Mouse (Mus musculus) left cerebral cortex, postnatal 4 days (tissue): ENCODE data around the gene Apbb1ip. TPM values are rescaled to one million over a fixed set of nuclear protein-coding genes. Genes with fewer than 3 reads are reported as not detected.
A peak's percentile ranks its signal among the peaks of the same experiment; 100 is the strongest.

ENCODE experiments used
- DNase-seq: peaks from one replicate; pipeline ENCODE4 v3.0.0-alpha.2; 2022
- intact Hi-C: fragments of 180-260 bp; cut with DNase I; formaldehyde crosslinking; loops from one replicate; pipeline ENCODE4 v1.15.1; 2025
- total RNA-seq, 2 experiments: library from RNA; stranded (reverse); gene quantifications; 2 replicates each; pipeline ENCODE4 v1.2.3; 2021

Gene Apbb1ip
- 1 to 10 TPM; 3.2 TPM for total RNA-seq

DNA sequence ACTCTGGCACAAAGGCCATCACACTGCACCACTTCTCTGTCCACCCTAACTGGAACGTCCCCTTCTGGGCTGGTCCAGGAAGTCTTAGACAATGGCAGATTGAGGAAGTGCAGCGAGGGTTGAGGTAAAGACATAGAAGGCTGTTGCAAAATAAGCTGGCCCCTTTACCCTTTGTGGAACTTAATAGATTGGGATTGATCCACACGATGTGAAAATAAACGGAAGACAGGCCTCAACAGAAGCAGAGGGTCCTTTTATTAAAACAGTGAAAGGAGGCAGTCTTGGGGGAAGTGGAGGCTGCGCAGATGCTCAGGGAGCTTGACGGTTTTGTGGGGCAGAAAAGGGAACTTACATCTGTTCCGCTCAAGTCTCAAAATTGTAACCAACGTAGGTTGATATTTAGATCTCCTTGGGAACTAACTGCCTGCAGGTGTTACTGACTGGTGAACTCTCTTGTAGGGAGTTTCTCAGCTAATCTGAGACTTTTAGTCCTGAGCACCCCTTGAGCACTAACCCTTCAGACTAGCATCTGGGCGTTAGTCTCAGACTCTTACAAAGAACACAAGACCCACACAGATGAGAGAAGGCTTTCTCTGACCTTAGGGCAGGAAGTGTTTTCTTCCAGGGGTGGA lies at the start of gene Apbb1ip:
TSS of gene Apbb1ip (plus strand) at position 546 of the 632 bp plus-strand sequence.
- no peak for DNase-seq
- intact Hi-C loops: no loop called here

DNA sequence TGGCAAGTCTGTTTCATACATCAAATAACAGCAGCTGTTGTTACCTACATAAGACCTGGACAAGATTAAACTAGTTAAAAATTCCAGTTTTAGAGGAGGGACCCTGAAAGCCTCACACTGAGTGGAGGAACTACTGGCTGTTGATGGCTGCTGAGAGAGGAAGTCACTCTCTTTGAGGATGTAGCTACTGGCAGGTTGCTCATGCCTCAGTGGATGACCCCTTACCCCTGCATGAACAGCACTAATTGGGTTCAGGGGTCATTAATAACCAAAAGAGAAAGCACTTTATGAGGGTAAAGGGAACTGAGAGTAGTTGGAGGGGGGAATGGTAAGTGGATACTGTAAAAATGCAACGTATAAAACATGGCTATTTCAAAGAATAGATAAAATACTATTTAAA lies 46.8 kb upstream of the Apbb1ip start:
- no peak for DNase-seq
- intact Hi-C loops: no loop called here

DNA sequence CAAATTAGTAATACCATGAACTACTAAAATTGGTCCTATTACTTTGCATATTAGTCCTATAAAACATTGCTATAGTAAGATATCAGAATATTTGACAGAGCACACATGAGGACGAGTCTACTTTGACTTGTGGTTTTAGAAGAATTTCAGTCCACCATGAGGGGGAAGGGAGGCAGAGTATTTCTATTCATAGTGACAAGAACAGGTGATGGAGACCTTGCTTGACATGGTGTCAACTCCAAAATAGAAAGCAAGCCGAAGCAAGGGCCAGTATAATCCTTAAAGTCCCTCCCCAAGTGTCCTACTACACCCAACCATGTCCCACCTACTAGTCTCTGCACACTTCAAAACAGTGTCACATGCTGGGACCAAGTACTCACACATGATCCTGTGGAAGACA lies 37.8 kb upstream of the Apbb1ip start:
- DNase-seq: no peak
- intact Hi-C loops: no loop called here

DNA sequence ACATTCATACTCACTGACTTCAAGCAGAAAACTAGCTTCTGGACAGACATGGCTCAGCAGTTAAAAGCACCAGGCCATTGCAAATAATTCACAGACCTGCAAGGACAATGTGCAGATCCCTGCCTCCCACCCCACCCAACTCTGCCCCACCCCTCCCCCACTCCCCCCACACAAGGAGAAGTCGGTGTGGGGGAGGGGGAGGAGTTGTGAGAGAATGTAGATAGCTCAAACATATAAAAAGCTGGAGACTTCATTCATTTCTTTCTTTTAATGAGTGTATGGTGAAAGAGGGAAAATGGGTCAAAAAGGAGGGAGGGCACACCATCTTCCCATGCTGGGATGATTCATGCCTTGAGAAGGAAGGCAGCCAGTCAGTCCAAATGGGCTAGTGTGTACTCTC lies 34.5 kb upstream of the Apbb1ip start:
- intact Hi-C loops: no loop called here
- DNase-seq: no peak

DNA sequence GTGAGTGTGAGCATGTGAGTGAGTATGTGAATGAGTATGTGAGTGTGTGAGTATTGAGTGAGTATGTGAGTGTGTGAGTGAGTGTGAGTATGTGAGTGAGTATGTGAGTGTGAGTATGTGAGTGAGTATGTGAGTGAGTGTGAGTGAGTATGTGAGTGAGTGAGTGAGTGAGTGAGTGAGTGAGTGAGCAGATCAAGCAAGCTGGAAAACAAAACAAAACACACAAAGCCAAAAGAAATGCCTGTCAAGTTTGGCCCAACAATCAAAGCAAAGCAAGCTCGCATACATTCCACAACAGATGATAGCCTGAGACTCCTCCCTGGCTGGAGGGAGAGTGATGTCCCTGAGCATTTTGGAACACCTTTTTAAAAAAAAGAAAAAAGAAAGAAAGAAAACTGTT lies 33.5 kb upstream of the Apbb1ip start:
- intact Hi-C loops: no loop called here

DNA sequence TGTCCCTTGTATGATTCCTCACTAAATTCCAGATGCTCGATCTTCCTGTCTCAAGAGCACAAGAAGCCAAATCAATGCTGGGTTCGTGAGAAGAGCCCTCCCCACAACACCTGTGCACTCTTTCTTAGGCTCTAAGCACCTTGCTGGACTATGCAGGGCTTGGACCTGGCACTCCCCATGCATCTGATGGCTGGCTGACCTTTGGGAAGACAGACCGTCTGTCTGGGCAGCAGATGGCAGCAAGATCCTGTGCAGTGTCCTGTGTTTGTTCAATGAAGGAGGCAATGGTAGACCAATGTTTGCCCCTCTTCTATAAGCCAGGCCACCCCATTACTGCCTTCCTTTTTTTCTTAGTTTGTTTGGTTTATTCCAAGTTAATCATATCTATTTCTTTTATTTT lies 32.7 kb upstream of the Apbb1ip start:
- intact Hi-C loops: no loop called here
- peak; percentile 19 for DNase-seq

More for the DNA sequence above, 33.5 kb upstream of the Apbb1ip start:
- no peak for DNase-seq

DNA sequence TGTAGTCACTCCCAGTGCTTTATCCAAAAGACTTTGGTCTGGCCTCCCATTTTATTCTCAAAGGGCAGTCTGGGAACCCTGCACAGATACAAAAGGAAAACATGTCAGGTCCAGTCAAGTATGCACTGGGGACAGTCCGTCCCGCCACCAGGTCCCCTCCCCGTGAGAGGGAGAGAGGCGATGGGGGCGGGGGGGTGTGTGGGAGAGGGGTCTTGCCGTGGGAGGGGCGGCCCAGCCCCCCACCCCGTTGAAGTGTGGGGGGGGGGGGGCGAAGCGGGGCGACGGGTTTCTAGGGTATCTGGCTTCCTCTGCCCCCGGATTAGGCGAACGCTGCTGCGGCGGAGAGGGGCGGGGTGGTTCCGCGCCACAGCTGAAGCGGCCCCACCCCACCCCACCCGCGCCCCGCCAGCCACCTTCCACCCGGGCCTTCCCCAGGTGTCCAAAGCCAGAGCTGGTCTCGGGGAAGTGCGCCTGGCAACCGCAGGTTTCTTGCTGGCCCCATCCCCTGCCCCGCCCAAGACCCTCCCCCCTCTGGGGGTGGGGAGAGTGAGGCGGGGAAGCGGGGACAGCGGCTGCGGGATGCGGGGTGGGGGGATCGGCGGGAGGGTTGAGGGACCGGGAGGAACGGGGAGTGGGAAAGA lies 29.7 kb upstream of the Apbb1ip start:
- intact Hi-C loops: no loop called here
- peak; percentile 36 for DNase-seq

DNA sequence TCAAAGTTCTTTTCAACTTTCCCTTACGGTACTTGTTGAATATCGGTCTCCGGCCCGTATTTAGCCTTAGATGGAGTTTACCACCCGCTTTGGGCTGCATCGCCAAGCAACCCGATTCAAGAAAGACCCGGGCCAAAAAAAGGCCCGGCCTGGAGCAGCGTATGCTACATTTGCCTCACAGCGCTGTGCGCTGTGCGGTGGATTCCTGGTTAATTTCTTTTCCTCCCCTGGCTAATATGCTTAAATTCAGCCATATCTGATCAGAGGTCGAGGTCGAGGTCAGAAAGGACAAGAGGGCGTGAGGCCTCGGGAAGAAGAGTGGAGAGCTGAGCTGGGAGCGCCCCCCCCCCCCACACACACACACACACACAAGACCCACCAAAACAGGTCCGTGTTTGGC lies 29.0 kb upstream of the Apbb1ip start:
- DNase-seq: peak; percentile 13

DNA sequence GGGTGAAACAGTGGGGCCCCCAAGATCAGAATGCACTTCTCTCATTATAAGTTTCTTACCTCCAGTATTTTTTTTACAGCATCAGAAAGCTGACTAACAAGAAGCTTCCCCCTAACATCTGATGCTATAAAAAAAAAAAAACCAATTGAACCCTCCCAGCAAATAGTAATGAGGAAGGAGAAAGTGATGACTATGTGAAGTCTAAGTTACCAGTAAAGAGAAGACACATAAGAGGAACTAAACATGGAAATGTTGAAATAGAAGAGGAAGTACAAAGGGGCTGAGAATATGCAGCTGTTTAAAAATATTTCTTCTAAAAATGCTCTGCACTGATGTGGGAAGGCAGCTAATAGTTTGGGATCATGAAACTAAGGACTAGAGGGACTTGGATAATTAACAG lies 27.1 kb upstream of the Apbb1ip start:
- intact Hi-C loops: no loop called here
- DNase-seq: no peak

More for the DNA sequence above, 29.0 kb upstream of the Apbb1ip start:
- intact Hi-C loops: no loop called here

DNA sequence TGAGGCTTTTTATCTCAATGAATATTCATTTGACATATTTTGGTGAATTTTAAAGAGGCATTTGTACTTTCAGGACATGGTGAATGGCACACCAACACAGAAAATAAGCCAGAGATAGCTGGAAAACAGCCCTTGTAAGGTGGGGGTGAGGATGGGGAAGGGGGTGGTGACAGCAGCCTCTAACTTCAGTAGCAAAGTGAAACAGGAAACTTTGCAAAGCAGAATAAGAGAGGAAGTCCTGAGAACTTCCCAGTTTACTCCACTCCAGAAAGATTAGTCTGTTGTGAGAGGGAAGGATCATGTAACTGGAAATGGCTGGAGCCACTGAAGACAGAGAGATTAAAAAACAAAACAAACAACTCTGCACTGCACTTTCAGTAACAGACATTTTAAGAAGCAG lies 26.0 kb upstream of the Apbb1ip start:
- intact Hi-C loops: no loop called here
- no peak for DNase-seq

DNA sequence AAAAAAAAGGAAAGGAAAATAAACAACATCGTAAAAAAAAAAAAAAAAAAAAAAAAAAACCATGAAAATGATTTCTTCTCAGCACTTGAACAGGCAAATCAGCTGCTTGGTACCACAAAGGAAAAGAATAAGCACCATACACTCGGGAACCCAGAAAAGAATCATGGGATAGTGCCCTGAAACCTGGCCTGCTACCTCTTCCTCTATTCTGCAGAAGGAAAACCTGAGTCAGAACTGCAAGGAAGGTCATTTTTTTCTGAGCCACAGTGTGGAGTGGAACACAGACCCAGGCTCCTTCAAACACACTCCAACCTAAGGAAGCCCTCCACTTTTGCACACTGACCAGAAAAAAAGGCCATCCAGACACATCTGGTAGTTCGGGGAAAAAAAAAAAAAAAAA lies 24.1 kb upstream of the Apbb1ip start:
- no peak for DNase-seq
- intact Hi-C loops: no loop called here

DNA sequence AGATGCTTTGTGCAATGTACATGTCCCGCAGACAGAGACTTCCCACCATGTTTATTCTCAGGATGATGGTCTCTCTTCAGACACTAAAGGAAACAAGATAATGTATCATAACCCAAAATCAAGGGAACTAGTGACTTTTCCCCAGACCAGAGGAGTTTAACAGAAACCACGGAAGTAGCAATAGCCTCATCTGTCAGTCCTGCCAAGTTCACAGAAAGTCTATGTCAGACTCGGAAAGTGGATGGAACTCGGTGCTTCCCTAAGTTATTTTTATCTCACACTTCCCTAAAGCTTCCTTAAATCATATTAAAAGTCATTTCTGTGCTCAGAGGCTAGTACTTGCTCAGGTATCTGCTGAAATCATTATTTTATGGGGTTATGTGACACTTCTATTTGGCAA lies 21.4 kb upstream of the Apbb1ip start:
- no peak for DNase-seq
- intact Hi-C loops: no loop called here

DNA sequence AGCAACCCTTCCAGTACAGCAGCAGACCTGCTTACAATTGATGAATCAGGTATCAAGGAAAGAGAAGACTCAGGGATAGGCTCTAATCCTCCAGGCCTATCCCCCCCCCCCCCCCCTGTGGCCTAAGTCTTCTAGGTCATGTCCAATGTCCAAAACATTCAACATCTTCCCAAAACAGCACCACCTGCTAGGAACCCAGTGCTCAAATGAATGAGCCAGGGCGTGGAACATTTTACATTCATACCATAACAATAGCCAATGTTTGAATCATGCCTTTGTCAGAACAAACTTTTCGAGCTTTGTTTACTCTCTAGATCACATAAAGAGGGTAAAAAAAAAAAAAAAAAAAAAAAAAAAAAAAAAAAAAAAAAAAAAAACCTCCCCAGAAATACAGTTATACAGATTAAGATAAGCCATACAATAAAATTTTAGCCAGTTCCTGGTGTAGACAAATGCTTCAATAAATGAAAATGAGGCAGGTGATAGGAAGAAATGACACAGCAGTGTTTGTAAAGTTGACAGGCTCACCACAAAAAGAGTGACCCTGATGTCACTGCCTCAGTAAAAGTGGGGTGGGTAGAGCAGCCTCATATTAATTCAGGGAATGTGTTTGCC lies 20.3 kb upstream of the Apbb1ip start:
- DNase-seq: no peak
- intact Hi-C loops: no loop called here

DNA sequence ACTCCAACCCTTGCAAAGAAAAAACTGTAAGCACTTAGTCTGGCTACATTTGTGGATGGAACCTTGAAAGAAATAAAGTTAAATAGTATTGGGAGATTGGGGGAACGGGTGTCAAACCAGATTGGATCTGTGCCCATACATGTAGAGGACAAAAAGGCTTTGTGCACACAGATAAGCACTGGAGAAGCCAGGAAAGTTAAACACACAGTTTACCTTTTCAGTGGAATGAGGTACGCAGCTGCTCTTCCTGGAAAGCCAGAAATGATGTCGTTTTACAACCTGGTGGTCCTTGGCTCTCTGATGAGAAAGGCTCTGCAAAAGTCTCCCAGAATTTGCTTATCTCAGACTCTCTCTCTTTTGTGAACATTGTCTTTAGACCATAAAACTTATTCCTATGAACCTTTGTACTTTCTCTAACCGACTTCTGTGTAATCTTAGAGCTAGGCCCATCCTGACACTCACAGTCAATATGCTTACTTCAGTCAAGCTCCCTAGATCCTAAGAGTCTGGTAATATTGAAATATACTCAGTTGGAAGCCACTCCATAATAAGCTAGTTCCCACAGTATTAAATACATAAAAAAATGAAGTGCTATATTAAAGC lies 19.6 kb upstream of the Apbb1ip start:
- no peak for DNase-seq
- intact Hi-C loops: no loop called here

DNA sequence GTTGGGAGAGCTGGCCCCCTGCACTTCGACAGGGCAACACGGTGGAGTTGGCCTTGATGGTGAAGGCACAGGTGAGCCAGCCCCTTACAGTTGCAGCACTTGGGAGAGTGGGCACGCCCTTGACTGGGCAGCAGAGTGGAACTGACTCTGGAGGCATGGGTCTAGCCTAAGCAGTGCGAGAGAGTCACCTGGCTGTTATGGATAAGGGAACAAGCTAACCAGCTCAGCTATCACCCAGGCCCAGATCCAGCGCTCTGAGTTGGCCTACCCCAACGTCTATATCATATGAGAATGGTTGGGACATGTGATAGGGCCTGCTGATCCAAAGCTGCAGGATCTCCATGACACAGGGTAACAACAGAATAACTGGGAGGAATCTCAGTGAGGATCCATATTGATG lies 18.3 kb upstream of the Apbb1ip start:
- intact Hi-C loops: loop anchor here (5.0 kb wide), 1 partner anchor 112 kb away; no protein-coding TSS in a partner anchor
- DNase-seq: no peak

DNA sequence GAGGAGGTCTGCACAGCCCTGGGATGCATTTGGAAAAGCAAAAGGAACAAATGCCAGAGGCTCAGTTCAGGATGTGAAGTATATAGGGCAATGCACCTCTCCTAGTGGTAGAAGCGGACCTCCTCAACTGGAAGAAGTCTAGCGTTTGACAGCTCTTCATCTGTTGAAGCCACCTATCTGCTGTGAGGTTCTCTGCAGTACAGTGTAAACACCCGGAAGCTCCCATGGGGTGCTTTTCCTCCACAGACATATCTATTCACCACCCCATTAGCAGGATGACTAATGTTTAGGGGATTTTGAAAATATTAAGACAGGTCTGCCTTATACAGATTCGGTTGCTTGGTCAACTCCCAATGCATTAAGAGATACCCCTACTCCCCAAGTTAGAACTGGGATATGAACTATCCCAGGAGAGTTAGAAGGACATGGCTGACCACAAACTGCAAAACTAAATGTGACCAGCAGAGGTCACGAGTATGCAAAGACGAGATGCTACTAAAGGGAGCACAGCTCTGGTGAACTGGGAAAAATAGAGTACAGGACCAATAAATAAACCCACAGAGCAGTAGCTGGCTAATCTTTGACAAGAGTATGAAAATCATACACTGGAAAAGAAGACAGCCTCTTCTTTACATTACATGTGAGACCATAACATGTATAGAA lies 15.5 kb upstream of the Apbb1ip start:
- intact Hi-C loops: loop anchor here (5.0 kb wide), 1 partner anchor 109 kb away; no protein-coding TSS in a partner anchor

DNA sequence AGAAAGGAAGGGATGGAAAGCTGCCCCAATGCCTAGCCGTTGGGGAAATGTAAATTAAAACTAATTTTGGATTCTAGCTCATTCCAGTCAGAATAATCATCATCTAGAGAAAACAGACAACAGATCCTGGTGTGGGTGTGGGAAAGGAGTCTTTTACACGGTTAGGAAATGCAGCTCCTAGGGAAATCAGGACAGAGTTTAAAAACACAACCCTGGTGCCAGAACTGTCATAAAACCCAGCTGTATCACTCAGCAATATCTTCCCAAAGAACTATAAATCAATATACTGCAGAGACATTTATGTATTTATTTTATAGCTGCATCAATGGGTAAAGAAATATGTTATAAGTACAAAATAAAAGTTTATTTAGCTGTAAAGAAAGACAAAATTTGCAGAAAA lies 13.4 kb upstream of the Apbb1ip start:
- intact Hi-C loops: no loop called here
- no peak for DNase-seq

More for the DNA sequence above, 15.5 kb upstream of the Apbb1ip start:
- peak; percentile 70 for DNase-seq

DNA sequence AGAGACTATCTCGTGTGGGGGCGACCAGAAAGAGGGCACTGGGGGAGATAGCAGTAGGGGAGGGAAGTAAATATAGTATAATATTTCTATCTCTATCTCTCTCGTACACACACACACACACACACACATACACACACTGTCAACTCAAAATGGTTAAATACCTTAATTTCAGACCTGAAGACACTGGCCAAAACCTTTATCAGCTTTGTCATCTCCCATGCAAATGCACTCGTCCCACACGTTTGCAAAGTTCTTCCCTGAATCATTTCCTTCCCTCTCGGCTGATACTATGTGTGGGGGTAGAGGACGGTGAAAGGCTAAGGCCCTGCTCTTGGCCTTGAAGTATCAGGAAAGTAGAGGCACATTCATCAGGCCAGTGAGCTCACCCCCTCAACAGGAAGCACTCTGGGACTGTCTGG lies 12.8 kb upstream of the Apbb1ip start:
- intact Hi-C loops: no loop called here
- no peak for DNase-seq

DNA sequence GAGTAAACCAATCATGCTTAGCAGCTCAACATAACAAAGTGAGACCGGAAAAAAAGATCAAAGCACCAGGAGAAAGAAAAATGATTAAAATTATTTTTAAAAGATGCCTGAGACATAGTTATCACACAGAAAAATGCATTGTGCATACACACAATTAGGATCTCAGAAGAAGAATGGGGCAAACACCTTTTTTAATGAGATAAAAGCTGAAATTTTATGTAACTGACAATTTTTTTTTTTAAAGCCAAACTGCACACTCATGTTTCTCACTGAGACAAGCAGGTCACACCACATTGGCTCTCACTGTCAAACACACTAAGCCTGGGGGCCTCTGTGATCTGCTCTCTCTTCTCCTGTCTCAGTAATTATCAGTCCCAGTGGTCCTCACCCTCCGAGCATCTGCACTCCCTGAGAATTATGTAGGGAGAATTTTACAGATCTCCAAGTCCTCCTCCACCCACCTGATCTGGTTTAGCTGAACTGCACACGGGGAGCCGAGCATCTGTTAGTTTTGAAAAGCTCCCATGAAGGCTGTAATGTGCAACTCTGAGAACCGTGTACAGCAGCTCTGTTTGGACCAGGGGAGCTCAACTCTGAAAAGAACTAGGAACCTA lies 9.0 kb upstream of the Apbb1ip start:
- no peak for DNase-seq
- intact Hi-C loops: no loop called here

DNA sequence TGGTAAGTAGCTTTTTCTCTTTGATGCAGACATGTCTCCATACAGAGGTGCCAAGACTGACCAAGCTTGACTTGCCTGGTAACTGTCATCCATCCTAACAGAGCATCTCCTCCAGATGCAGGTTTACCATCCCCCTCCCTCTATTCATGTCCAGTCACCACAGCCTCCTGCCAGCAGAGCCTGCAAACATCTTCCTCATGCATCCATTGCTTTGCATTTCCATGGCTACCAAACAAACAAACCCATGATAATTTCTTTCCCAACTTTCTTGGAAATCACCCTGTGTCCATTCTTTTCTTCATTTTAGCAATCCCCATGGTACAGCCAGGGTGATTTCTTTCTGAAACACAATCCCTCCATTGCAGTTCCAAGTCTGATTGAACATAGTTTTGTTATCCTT lies 2.6 kb upstream of the Apbb1ip start:
- no peak for DNase-seq
- intact Hi-C loops: no loop called here
